Mouse (Mus musculus) heart, postnatal 25 days (tissue): ENCODE measurements at regions not wholly inside any gene's neighbourhood (a gene's known extent, or its start where the extent isn't known, plus 50 kb on each side); places are given as distances from the start of the nearest gene placed in this dataset.

ENCODE experiments used
- DNase-seq: peaks from one replicate; pipeline ENCODE4 v3.0.0; 2022; ENCODE audit warnings: low spot score
- intact Hi-C: fragments of 180-260 bp; cut with DNase I; formaldehyde crosslinking; loops from one replicate; pipeline ENCODE4 v1.15.1; 2025

- DNase-seq: no peak
- intact Hi-C loops: no loop called here
These were observed 334.5 kb upstream of the Klf12 start for GRCm38 (mm10) chr14:100618793-100619655.

GRCm38 (mm10) chr14:100610017-100610760, 325.7 kb upstream of the Klf12 start:
- intact Hi-C loops: no loop called here

GRCm38 (mm10) chr14:100607109-100607508, 322.6 kb upstream of the Klf12 start:
- intact Hi-C loops: loop anchor here (5.0 to 10.0 kb wide), 2 partner anchors 148 to 320 kb away; no protein-coding TSS in a partner anchor
- DNase-seq: no peak

More at GRCm38 (mm10) chr14:100610017-100610760, 325.7 kb upstream of the Klf12 start:
- DNase-seq: no peak

- DNase-seq: no peak
- intact Hi-C loops: loop anchor here (10.0 kb wide), 1 partner anchor 154 kb away; no protein-coding TSS in a partner anchor
These were observed 316.5 kb upstream of the Klf12 start for GRCm38 (mm10) chr14:100600886-100601451.

- DNase-seq: no peak
- intact Hi-C loops: no loop called here
These were observed 285.5 kb upstream of the Klf12 start for GRCm38 (mm10) chr14:100570026-100570425.

- intact Hi-C loops: no loop called here
- no peak for DNase-seq
These were observed 277.4 kb upstream of the Klf12 start for GRCm38 (mm10) chr14:100561884-100562283.

- DNase-seq: peak; percentile 46
- intact Hi-C loops: loop anchor here (5.0 to 10.0 kb wide), 3 partner anchors 194 to 384 kb away; partner anchors contain the start of gene Klf12
These were observed 273.9 kb upstream of the Klf12 start for GRCm38 (mm10) chr14:100558378-100558777.

- no peak for DNase-seq
- intact Hi-C loops: loop anchor here (10.0 kb wide), 2 partner anchors 268 to 378 kb away; partner anchors contain the start of gene Klf12
These were observed 268.0 kb upstream of the Klf12 start for GRCm38 (mm10) chr14:100552466-100552865.

- intact Hi-C loops: loop anchor here (10.0 kb wide), 2 partner anchors 265 to 375 kb away; partner anchors contain the start of gene Klf12
- no peak for DNase-seq
These were observed 265.8 kb upstream of the Klf12 start for GRCm38 (mm10) chr14:100550266-100550665.

- DNase-seq: no peak
- intact Hi-C loops: no loop called here
These were observed 245.7 kb upstream of the Klf12 start for GRCm38 (mm10) chr14:100530217-100530616.

GRCm38 (mm10) chr14:100529758-100530157, 245.3 kb upstream of the Klf12 start:
- intact Hi-C loops: no loop called here
- no peak for DNase-seq

- no peak for DNase-seq
- intact Hi-C loops: no loop called here
These were observed 224.9 kb upstream of the Klf12 start for GRCm38 (mm10) chr14:100509396-100509795.

- intact Hi-C loops: no loop called here
- no peak for DNase-seq
These were observed 223.6 kb upstream of the Klf12 start for GRCm38 (mm10) chr14:100508087-100508486.

GRCm38 (mm10) chr14:100507616-100508015, 223.1 kb upstream of the Klf12 start:
- DNase-seq: no peak

GRCm38 (mm10) chr14:100488837-100489236, 204.4 kb upstream of the Klf12 start:
- no peak for DNase-seq
- intact Hi-C loops: loop anchor here (10.0 kb wide), 1 partner anchor 554 kb away; no protein-coding TSS in a partner anchor

More at GRCm38 (mm10) chr14:100507616-100508015, 223.1 kb upstream of the Klf12 start:
- intact Hi-C loops: no loop called here

GRCm38 (mm10) chr14:100485489-100485888, 201.0 kb upstream of the Klf12 start:
- intact Hi-C loops: loop anchor here (10.0 kb wide), 1 partner anchor 551 kb away; no protein-coding TSS in a partner anchor
- no peak for DNase-seq

- no peak for DNase-seq
- intact Hi-C loops: loop anchor here (10.0 kb wide), 1 partner anchor 549 kb away; no protein-coding TSS in a partner anchor
These were observed 199.6 kb upstream of the Klf12 start for GRCm38 (mm10) chr14:100484101-100484500.

- no peak for DNase-seq
- intact Hi-C loops: no loop called here
These were observed 193.3 kb upstream of the Klf12 start for GRCm38 (mm10) chr14:100477595-100478380.

- DNase-seq: no peak
- intact Hi-C loops: loop anchor here (10.0 kb wide), 1 partner anchor 906 kb away; no protein-coding TSS in a partner anchor
These were observed 183.8 kb upstream of the Klf12 start for GRCm38 (mm10) chr14:100468311-100468710.
